Mouse (Mus musculus): ENCODE data around the gene Mybph.

Mybph gene

DNA sequence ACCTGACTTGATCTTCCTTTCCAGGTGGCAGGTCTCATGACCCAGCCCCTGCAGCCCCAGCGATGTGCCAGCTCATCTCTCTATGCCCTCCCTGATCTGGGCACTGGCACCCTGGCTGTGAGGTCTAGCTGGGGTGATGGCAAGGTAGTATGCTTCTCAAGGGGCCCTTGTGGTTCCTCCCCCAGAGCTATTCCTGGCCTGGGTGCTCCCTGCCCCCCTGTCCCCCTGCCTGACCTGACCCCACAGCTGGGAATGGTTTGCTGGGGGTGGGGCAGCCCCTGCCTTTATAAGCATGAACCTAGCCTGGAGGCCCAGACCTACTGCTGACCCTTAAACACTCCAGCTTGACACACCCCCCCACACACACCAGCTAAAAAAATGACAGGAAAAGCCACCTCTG, at the start of gene Mybph:
Gene Mybph, plus strand, starts transcription at position 323 of the 400 bp plus-strand sequence.
- no peak for DNase-seq (ENCODE audit: low read depth, low spot score)

DNA sequence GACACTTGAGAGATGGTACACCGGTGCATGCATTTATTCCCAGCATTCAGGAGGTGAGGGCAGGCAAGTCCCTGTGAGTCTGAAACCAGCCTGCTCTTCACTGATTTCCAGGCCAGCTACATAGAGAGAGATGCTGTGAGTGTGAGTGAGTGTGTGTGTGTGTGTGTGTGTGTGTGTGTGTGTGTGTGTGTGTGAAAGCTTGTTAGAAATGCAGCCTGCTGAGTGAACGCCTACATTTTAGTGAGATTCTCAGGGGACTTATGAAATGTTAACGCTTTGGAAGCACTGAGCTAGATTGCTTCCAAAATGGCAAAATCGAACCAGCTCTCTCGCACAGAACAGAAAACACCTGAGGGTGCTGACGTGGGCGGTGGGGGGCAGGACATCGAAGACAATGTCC, 47.2 kb upstream of the Mybph start:
- peak; percentile 83 for DNase-seq (ENCODE audit: low read depth, low spot score)

DNA sequence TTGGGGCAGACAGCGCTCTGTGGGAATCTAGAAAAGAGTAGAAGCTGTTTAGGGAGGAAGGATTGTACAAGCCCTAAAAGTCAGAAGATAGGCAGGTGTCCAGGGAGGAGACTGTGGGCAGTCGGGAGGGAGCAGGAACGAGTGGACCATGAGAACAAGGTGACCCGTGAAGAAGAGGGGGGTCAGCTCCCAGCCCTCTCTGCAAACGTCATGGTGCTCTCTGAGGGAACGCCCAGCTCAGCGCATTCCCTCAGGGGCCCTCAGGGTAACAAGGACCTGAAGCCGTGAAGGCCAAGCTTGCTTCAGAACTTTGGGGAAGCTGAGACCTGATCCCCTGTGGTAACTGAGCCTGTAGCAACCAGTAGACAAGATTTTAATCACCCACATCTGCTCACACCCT, 43.2 kb upstream of the Mybph start:
- no peak for DNase-seq (ENCODE audit: low read depth, low spot score)

DNA sequence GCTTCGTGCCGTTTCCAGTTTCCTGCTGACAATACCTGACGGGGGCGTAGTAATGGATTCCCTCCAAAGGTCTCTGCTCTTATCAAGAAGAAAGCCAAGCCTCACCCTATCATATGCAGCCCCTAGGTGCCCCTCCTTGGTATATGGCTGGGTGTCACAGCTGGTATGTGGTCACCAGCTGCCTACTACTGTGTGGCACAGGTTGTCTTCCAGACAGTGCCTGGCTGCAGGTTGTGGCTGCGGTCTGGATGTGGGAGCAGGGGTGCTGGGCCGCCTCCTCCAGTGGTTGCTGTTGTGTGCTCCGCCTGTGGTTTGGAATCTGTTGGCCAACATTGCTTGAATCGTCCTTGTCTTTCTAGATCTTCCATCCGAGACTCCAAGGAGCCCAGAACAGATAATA, 42.5 kb upstream of the Mybph start:
- no peak for DNase-seq (ENCODE audit: low read depth, low spot score)

DNA sequence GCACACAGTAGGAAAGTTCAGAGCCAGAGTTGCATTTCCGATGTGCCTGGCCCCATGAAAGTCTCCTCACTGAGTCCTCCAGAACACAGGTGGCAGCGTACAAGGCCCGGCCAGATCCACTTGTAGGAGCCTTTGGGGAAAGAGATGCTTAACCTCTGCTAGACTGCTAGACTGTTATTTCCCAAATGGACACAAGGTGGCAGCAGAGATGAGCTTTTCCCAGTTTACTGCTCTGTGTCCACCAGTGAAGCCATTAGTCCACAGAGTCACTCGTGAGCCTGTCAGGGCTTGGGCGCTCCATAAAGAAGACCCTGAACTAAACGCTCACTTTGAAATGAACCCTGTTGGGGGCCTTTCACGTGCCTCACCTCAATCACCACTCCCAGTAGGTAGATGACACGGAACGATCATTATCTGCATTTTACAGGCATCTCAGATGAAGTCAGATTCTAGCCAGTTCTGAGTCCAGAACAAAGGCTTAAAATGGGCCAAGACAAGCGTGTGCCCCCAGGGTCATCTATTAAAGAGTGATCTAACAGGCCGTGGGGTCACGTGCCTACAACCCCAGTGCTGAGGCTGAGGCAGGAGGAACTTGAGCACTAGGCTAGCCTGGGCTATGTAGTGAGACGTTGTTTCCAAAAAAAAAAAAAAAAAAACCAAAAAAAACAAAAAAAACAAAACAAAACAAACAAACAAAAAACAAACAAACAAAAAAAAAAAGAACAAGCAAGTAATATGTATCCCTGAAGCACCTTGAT, 41.4 kb upstream of the Mybph start:
- DNase-seq (ENCODE audit: low read depth, low spot score) = peak; percentile 63

DNA sequence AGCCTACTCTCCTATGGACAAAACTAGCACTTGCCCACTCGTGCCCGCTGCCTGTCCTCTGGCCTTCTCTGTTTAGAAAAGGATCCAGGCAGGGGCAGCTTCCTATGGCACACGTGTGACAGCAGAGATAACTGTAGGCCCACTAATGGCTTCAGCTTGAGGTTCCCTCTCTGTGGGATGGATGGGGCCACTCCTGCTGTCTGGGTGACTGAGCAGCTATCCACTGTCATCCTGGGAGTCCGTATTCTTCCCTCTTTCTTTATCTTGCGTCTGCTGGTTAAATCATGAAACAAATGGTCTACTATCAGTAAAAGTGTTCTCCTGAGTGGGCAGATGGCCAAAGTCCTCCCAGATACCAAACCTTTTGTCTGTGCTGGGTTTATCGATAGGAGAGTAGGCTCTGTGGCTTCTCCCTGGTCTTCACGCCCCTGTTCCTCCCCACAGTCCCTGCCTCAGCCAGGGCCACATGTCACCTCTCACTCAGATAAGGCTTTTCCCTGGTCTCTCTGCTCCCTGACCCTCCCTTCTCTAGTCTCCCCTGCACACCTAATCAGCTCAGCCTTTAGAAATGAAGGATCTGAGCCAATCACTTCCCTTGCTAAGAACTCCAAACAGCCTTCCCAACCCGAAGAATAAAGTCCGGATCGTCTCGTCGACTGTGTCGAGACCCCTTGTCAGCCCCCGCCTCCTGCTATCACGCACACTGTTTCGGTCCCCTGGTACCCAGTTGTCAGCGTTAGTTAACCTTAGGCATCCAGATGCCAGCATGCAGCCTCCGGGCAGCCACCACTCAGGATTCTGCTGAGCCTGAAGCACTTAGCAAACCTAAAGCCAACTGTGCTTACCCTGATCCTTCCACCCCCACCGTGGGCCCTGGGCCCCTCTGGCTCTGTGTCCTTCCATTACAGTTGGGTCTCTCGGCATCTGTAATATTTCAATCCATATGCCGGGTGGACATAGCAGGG, 40.3 kb upstream of the Mybph start:
- no peak for DNase-seq (ENCODE audit: low read depth, low spot score)

DNA sequence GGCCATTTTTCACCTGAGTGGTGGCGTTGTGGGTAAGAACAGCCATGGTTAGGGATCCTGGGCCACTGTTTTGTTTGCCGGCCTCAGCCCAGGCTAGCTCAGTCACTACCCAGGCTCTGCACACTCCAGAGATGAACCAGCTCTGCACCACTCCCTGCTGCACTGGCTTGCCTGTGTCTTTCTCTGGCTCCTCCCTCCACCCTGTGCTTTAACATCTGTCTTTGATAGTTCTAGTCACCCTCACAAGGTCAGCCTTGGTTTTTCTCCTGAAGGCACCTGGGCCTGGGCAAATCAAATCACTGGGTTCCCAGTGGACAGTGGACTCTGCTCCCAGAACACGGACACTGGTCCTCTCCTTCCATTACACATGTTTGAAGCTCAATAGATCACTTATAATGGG, 39.1 kb upstream of the Mybph start:
- DNase-seq (ENCODE audit: low read depth, low spot score) = no peak

DNA sequence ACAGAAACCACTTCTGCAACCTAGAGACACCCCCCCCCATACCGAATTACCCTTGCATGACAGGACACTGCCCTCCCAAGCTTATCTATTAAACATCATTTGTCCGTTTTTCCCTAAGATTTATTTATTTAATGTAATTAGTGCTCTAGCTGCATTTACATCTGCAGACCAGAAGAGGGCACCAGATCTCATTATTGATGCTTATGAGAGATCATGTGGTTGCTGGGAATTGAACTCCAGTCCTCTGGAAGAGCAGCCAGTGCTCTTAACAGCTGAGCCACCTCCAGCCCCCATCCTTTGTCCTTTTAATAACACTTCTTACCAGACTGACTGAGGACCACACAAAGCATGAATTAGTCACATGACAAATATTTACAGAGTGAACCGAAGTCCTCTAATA, 38.6 kb upstream of the Mybph start:
- no peak for DNase-seq (ENCODE audit: low read depth, low spot score)

- no peak for DNase-seq (ENCODE audit: low read depth, low spot score)
Observed at GRCm38 (mm10) chr1:134160404-134160803, 32.8 kb upstream of the Mybph start.

DNA sequence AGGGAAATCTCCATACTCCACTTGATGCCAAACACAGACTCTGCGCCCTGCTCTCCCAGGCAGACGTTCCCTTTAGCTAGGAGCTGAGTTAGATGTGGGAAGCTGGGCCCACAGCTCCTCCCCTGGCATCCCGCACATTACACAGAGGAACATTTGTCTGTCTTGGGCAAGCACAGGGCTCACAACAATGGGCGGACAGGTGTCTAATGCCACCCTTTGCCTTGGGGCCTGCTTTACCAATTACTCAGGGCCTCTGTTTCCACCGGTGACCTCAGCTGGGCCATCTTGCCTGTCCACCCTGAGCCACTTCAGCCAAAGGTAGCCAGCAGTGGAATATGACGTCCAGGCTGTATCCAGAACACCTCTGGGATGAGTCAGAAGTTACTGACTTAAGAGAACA, 31.8 kb upstream of the Mybph start:
- DNase-seq (ENCODE audit: low read depth, low spot score) = no peak

DNA sequence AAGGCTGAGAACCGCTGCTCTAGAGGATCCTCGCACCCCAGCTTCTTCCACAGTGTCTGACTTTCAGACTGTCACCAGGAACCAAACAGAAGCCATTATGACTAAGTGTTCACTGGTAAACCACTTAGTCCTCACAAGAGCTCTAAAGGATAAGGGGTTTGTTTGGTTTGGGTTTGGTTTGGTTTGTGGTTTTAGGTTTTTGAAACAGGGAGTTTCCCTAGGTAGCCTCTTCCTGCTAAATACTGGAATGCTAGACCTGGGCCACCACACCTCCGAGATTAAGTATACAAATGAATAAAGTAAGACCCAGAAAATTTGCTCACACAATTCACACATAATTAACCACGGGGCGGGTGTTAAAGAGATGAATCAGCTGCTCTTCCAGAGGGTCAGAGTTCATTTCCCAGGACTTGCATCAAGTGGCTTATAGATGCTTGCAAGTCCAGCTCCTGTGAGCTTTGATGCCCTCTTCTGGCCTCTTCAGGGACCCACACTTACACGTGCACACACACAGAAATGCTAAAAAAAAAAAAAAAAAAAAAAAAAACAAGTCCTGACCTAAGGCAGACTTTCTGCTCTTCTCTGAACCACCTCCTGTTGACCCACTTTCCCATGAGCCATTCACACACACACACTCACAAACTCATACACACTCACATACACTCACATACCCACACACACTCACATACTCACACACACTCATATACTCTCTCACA, 30.6 kb upstream of the Mybph start:
- DNase-seq (ENCODE audit: low read depth, low spot score) = no peak

- DNase-seq (ENCODE audit: low read depth, low spot score) = no peak
Observed at GRCm38 (mm10) chr1:134163476-134163875, 29.8 kb upstream of the Mybph start.

DNA sequence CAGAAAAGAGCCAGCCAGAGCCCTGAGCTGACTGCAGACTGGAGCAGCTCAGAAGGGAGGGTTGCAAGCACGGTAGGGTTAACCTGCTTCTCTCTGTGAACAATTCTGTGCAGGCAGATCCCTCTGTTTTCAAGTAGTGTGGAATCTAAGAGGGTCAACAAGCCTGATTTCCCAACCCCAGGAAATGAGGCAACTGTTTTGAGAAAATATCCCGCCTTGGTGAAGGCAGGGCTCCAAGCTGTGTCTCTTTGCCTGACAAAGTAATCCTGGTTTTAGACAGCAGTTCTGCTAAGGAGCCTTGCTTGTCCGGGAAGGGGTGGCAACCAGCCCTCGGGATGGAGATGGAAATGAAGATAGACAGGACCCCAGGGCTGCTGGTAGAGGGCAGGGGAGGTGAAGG, 28.8 kb upstream of the Mybph start:
- no peak for DNase-seq (ENCODE audit: low read depth, low spot score)

DNA sequence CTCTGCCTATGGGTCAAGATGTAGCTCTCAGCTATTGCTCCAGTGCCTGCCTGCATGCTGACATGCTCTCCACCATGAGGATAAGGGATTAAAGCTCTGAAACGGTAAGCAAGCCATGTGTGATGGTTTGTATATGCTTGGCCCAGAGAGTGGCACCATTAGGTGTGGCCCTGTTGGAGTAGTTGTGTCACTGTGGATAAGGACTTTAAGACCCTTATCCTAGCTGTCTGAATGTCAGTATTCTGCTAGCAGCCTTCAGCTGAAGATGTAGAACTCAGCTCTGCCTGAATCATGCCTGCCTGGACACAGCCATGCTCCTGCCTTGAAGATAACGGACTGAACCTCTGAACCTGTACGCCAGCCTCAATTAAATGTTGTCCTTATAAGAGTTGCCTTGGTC, 26.7 kb upstream of the Mybph start:
- no peak for DNase-seq (ENCODE audit: low read depth, low spot score)

GRCm38 (mm10) chr1:134167416-134168305, 25.6 kb upstream of the Mybph start:
- DNase-seq (ENCODE audit: low read depth, low spot score) = peak; percentile 50

DNA sequence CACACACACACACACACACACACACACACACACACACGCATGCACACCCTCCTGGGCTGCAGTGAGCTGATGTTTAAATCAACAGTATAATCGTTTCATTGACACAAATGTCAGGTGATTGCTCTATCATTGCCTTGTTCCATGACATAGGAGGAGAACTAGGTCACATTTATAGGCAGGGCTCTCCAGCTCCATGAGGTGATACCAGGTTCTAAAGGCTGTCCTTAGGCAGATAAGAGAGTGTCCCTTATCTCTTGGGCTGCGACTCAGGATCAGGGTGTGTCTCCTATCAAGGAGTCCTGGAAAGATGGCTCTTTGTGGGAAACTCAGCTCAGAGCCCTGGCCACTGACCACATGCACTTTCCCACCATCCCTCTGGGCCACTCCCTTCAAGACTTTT, 24.7 kb upstream of the Mybph start:
- no peak for DNase-seq (ENCODE audit: low read depth, low spot score)

DNA sequence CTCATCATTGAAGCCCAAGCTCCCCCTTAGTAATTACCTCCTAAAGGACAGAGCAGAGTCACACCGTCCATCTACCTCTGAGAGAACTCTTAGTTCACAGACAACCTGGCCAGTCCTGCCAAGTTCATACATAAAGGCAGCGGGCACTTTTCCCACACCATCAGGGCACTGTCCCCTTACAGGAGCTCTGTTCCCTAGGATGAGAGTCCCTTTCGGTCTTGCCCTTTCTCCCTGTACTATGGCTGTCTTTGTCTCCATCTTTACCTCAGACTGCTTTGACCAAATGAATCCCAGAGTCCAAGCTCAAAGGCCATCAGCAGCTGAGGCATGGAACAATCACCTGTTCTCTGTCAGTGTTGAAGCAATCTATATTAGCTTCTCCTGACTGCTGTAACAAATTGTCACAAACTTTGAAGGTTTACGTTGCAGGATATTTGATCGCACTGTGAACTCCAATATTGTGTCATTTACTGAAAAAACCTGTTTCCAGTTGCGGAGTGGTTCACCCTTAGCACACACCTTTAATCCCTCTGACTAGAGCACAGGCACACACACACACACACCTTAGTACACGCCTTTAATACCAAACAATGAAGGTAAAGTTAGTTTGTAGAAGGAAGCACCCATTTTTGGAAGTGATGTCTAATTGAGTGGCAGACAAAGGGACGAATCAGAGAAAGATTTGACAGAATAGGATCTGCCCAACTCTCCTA, 24.1 kb upstream of the Mybph start:
- DNase-seq (ENCODE audit: low read depth, low spot score) = no peak

DNA sequence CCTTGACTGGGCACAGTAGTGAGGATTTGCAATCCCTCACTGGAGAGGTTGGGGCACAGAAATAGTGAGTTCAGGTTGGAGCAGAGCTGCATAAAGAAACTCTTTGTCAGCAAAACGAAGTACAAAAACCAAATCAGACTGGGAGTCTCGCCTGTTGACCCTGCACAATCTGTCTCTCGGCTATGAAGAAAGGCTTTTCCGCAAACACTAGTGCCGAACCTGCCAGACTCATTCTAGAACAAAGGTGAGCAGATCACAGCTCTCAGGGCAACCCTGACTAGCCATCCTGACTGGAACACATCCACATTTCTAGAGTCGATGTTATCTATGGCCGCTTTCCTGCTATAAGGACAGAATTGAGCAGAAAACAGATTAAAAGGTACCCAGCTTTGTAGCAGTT, 20.2 kb upstream of the Mybph start:
- DNase-seq (ENCODE audit: low read depth, low spot score) = no peak

GRCm38 (mm10) chr1:134177976-134178375, 15.3 kb upstream of the Mybph start:
- DNase-seq (ENCODE audit: low read depth, low spot score) = no peak

DNA sequence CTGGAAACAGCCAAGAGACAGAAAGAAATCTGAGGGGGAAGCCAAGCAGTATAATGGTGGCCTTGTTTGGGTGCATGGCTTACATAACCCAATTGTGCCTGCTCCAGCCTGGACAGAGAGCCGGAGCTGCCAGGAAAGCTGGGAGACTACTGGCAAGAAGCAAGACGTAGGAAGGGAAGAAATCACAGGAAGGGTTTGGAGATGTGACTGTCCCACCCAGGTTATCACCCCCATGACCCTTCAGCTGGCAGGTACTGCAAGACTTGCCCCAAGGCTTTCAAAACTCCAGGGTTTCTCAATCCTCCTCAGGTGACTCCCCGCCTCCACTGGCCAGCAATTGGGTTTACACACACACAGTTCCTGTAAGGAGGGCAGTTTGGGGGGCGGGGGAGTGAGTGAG, 11.2 kb upstream of the Mybph start, which contains the start of gene Chil1:
Gene Chil1, plus strand, starts transcription at position 152 of the 400 bp plus-strand sequence.
- no peak for DNase-seq (ENCODE audit: low read depth, low spot score)

Data from telencephalon, adult 2 months (tissue).